Mouse (Mus musculus): Measurements from ENCODE around the gene Fcrl5.

The Fcrl5 gene

GRCm38 (mm10) chr3:87500088-87501055, 64.8 kb downstream of the Fcrl5 start:
- DNase-seq (ENCODE audit: extremely low spot score) = no peak

- DNase-seq (ENCODE audit: extremely low spot score) = no peak
These were observed 65.6 kb downstream of the Fcrl5 start for GRCm38 (mm10) chr3:87501151-87501550.

GRCm38 (mm10) chr3:87502771-87503170, 67.2 kb downstream of the Fcrl5 start:
- no peak for DNase-seq (ENCODE audit: extremely low spot score)

DNA sequence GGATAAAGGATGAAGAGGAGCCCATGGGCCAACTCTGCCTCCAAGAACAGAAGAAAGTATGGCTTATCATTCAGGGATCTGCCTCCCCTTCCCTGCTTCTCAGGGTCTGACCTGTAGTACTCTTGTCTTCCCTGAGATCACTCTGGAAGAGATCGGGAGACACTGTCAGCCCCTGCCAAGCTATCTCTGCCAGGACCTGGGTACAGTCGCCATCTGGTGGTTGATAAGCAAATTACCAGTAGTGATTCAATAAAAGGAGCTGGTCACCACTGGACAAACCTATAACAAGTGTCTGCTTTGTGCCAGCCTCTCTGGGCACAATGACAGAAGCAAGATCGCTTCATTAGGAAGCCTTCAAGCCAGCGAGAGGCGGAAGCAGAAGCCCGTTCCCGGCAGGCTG, 68.8 kb downstream of the Fcrl5 start:
- DNase-seq (ENCODE audit: extremely low spot score) = peak; percentile 55

DNA sequence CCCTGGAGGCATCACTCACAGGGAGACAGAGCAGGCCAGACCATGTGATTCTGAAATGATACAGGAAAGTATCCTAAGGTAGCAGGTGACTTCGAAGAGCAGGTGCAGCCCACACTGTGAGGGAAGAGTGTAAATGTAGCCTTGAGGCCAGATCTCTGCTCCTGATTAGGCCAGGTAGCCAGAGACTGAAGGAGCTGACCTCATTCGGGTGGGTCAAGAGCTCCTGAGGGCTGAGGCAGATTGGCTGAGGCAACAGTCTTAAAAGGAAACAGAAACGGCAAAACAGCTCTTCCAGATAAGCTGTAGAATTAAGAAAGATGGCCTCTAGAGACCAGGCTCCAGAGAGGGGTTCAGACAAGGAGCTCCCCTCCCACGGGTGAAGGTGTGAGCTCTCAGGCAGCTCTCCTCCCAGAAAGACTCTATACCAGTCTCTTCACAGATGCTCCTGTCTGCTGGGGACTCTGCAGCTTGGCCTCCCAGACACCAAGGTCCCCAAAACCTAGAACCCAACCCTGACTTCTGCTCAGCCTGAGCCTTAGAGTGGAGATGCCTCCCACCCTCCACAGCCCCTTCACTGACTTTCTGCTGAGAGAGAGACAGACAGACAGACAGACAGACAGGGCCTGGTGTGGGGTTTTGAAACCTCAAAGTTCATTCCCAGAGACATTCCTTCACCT, 69.3 kb downstream of the Fcrl5 start:
- DNase-seq (ENCODE audit: extremely low spot score) = no peak

- DNase-seq (ENCODE audit: extremely low spot score) = no peak
These were observed 71.2 kb downstream of the Fcrl5 start for GRCm38 (mm10) chr3:87506456-87507416.

GRCm38 (mm10) chr3:87508205-87508901, 72.8 kb downstream of the Fcrl5 start:
- peak; percentile 86 for DNase-seq (ENCODE audit: extremely low spot score)

DNA sequence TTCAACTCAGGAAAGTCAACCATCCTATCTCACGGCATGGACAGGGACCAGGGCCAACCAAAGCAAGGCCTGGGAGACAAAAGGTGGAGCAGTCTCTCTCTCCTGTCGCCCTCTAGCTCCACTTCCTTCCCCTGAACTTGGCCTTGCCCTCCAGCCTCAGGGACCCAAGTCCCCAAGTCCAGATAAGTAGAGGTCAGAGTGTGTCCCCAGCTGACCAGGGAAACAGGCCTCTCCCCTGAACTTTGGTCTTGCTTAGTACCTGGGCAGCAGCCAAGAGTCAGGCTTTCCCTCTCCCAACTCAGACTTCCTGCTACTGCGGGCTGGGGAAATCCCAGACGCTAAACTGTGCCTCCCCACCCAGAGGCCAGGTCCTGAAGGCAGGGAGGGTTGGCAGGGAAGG, 73.5 kb downstream of the Fcrl5 start:
- no peak for DNase-seq (ENCODE audit: extremely low spot score)

DNA sequence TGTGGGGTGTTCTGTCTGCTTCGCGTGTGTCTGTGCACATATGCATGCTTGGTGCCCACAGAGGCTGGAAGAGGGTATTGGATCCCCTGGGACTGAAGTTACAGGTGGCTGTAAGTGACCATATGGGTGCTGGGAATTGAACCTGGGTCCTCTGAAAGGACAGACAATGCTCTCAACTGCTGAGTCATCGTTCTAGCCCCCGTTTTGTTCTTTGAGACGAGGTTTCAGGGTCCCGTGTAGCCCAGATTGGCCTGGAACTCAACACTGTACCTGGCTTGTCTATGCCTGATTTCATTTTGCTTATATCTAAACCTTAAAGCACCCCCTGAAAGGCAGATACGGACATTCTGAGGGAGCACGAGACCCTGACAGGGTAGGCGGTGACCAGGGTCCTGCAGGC, 75.3 kb downstream of the Fcrl5 start:
- no peak for DNase-seq (ENCODE audit: extremely low spot score)

DNA sequence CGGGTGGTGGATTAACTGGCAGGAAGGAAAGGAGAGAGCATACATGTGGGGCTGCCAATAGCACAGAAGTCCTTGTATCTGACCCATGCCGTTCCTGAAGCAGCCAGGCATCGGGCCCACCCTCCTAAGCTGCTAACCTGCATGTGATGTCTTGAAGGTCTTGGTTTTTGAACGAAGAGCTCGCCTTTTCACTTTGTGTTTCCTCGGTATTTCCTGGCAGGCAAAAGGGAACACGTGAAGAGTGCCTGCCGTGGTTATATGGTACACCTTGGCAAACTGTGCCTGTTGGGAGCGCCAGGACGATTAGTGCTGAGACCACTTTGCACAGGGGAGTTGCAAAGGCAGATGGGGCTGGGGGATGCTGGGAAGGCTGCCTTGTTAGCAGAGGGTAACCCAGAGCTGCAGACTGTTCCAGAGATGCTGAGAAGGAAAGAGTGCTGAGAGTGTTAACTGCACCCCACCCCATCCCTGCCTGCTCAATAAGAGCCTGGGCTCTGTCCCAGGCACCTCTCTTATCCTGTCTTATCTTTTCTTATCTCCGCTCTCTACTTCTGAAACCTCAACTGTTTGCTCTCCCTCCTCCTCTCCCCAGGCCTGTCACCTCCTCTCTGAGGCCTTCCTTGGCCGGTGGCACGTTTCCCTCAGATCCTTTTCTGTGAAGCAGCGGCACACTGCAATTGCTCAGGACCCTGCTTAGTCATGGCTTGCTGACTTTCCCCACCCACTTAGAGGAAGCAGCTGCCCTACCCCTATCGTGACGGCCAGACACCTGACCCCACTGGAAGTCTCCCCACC, 76.6 kb downstream of the Fcrl5 start:
- DNase-seq (ENCODE audit: extremely low spot score) = peak; percentile 19

- no peak for DNase-seq (ENCODE audit: extremely low spot score)
These were observed 80.1 kb downstream of the Fcrl5 start for GRCm38 (mm10) chr3:87515567-87516081.

DNA sequence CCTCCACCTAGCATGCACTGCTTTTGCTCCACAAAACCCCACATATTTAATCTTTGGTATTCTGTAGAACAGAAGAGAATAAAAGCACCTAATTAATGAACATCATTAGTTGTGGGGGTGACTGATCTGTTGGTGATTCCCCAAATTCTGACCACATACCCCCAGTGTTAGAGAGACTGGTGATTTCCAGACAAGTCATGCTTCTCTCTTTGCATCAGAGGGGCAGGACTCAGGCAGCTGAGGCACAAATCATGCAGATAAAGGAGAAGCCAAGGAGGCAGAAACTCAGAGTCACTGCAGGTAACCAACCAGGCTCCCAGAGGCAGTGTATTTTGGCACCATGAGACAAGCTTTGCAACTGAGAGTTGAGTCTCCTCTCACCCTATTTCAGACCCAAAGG, 82.9 kb downstream of the Fcrl5 start:
- DNase-seq (ENCODE audit: extremely low spot score) = no peak

- no peak for DNase-seq (ENCODE audit: extremely low spot score)
These were observed 85.6 kb downstream of the Fcrl5 start for GRCm38 (mm10) chr3:87521126-87521525.

- no peak for DNase-seq (ENCODE audit: extremely low spot score)
These were observed 86.3 kb downstream of the Fcrl5 start for GRCm38 (mm10) chr3:87521833-87522232.

DNA sequence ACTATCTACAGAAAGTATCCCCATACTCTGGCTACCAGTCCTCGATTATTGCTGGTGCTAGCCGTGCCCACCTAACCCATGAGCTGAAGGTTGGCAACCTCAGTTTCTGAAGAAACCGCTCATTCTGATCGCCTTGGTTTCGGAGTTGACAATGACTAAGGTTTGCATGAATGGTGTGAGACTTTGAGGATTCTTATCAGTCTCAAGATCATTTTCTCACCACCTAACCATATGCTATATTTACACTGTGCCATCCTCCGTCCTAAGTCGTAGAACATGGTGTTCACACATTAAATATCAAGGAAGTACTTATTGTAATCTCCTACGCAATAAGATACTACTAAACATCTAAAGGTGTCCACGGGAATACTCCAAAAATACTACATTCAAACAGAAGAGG, 88.1 kb downstream of the Fcrl5 start:
- no peak for DNase-seq (ENCODE audit: extremely low spot score)

DNA sequence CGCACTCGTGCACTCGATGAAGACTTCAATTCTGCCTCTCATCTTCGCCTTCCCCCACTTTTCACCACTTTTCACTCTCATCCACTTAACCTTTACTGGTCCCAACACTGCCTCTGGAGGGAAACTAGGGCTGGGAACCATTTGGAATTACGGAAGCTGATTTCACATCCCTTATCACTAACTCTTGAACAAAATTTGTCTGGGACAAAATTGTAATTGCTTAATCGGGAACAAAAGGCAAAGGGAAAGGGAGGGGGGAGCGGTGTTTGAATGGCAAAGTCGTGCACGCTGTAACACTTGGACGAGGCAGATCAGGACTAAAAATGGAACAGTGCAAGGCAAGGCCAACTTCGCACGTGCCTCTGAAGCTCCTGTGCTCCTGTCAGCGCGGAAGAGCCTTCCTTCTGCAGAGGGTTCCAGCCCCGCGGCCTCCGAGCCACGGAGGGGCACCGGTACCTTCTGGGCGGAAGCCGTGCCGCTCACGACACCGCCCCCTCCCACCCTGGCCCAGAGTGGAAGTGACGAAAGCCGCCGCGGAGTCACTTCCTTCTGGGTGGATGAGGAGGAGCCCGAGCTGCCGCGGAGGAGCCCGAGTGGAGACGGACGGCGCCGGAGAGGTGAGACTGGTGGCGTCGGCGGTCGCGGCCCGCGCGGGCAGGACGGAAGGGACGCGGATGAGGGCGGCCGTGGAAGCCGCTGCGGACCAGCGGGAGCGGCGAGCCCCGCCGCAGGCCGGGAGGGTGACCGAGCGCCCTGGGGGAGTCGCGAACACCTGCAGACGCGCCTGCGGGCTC, 89.7 kb downstream of the Fcrl5 start, which contains the start of gene Etv3:
TSS of gene Etv3 (plus strand) at position 365 of the 794 bp plus-strand sequence.
- DNase-seq (ENCODE audit: extremely low spot score) = peak; percentile 86

- no peak for DNase-seq (ENCODE audit: extremely low spot score)
These were observed 90.4 kb downstream of the Fcrl5 start for GRCm38 (mm10) chr3:87525837-87526570.

DNA sequence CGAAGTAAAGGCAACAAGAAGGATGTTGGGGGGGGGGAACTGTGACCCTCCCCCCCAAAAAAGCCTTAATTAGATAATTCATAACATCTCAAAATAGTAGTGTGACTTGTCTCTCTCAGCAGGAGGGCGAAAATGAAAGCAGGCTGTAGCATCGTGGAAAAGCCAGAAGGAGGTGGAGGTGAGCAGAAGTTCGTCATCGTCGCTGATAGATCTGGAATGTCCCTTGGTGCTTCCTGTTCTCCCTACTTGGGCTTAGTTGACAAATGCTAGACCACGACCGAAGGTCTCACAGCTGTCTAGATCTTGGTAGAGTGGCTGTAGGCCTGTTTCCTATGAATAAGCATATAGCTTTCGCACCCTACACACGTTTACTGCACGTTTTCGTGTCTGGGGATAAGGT, 91.6 kb downstream of the Fcrl5 start:
- DNase-seq (ENCODE audit: extremely low spot score) = no peak

- no peak for DNase-seq (ENCODE audit: extremely low spot score)
These were observed 92.4 kb downstream of the Fcrl5 start for GRCm38 (mm10) chr3:87528021-87528420.

Data from embryo, embryonic 9.5 days (tissue).